In genomic region chrX:99042451-99042951, GRCm38 (mm10) we compare ENCODE assay signal across 8 mouse cellular contexts. TPM values are rescaled to one million over a fixed set of nuclear protein-coding genes. Genes with fewer than 3 reads are reported as not detected.
DNase-seq lines count a peak whose midpoint lies in the region; ATAC-seq and TF ChIP-seq lines count a peak whose summit lies in the region.

No protein-coding gene starts in this region.

- H3K36me3 ChIP-seq in forebrain, embryonic 13.5 days (ENCODE audit: poor library complexity, severe bottlenecking): no peaks in the 10 kb centered on the region
- no peaks in the 10 kb centered on the region for H3K36me3 ChIP-seq in heart, postnatal 0 days (replicated peaks; ENCODE audit: control insufficient read depth, insufficient read depth, low read length)
- no peaks in the 10 kb centered on the region for H3K36me3 ChIP-seq in liver, embryonic 14.5 days (replicated peaks; ENCODE audit: control insufficient read depth, insufficient read depth, low read depth)
- H3K36me3 ChIP-seq in neural tube, embryonic 12.5 days: no peaks in the 10 kb centered on the region
- H3K36me3 ChIP-seq in stomach, postnatal 0 days (ENCODE audit: control insufficient read depth, insufficient read depth, low read length): no peaks in the 10 kb centered on the region

- no peak overlapping the region for H3K27ac ChIP-seq in forebrain, embryonic 13.5 days
- peak overlapping the region; percentile 85 for H3K27ac ChIP-seq in heart, postnatal 0 days (ENCODE audit: low read depth)
- H3K27ac ChIP-seq in liver, embryonic 14.5 days: no peak overlapping the region
- H3K27ac ChIP-seq in neural tube, embryonic 12.5 days: no peak overlapping the region
- H3K27ac ChIP-seq in stomach, postnatal 0 days (replicated peaks): no peak overlapping the region

- H3K4me3 ChIP-seq in forebrain, embryonic 13.5 days: peak overlapping the region; percentile 42
- H3K4me3 ChIP-seq in heart, postnatal 0 days (ENCODE audit: low read depth, low read length): peak overlapping the region; percentile 62
- peak overlapping the region; percentile 38 to 45 for H3K4me3 ChIP-seq in liver, embryonic 14.5 days (ENCODE audit: insufficient read depth in 1 of 2, low read depth in 2 of 2, low read length in 2 of 2)
- peak overlapping the region; percentile 39 for H3K4me3 ChIP-seq in neural tube, embryonic 12.5 days
- peak overlapping the region; percentile 43 for H3K4me3 ChIP-seq in stomach, postnatal 0 days (ENCODE audit: low read depth, low read length)

- H3K9ac ChIP-seq in forebrain, embryonic 13.5 days: peak overlapping the region; percentile 45
- peak overlapping the region; percentile 76 for H3K9ac ChIP-seq in heart, postnatal 0 days (replicated peaks; ENCODE audit: low read depth, low read length)
- H3K9ac ChIP-seq in liver, embryonic 14.5 days (replicated peaks): no peak overlapping the region
- H3K9ac ChIP-seq in neural tube, embryonic 12.5 days: 0 out of 2 replicates have a peak overlapping the region, but pooled peaks have one; percentile 14
- peak overlapping the region; percentile 56 for H3K9ac ChIP-seq in stomach, postnatal 0 days (ENCODE audit: low read length)

- peak; percentile 67 for DNase-seq in CD4-positive, CD25-positive, alpha-beta regulatory T cell, adult 2 months (ENCODE audit: low read depth, low spot score)
- DNase-seq in c-Kit-positive CD71-negative TER-119-negative erythroid progenitor cells, embryonic 14.5 days (ENCODE audit: low read depth): peak; percentile 45
- peak; percentile 70 for DNase-seq in heart, postnatal 0 days (ENCODE audit: low spot score)
- peak; percentile 92 to 95 for DNase-seq in kidney, postnatal 36 days
- peak; percentile 37 to 48 (median 47) for DNase-seq in liver, embryonic 14.5 days (ENCODE audit: low read depth in 3 of 3, low spot score in 3 of 3)
- DNase-seq in stomach, postnatal 0 days (ENCODE audit: low spot score): peak; percentile 77

- peak; percentile 98 for ATAC-seq in forebrain, embryonic 13.5 days
- ATAC-seq in heart, postnatal 0 days (ENCODE audit: insufficient read depth, low read depth): peak; percentile 96
- ATAC-seq in liver, embryonic 14.5 days (ENCODE audit: insufficient read depth): peak; percentile 92
- ATAC-seq in neural tube, embryonic 12.5 days (ENCODE audit: low FRiP score, low read depth): peak; percentile 97
- peak; percentile 88 for ATAC-seq in stomach, postnatal 0 days (ENCODE audit: low FRiP score, low TSS enrichment)

- no peaks in the 10 kb centered on the region for H3K4me1 ChIP-seq in forebrain, embryonic 13.5 days
- peaks cover 9% of the 10 kb centered on the region; the same call in 1 of the 2 replicates for H3K4me1 ChIP-seq in heart, postnatal 0 days (ENCODE audit: control insufficient read depth, insufficient read depth)
- H3K4me1 ChIP-seq in liver, embryonic 14.5 days (replicated peaks; ENCODE audit: control insufficient read depth in 2 of 2, insufficient read depth in 2 of 2, low read length in 1 of 2): 0 out of 4 replicates have a peak, but pooled peaks cover 0 to 1% of the 10 kb centered on the region in 2 experiments
- no peaks in the 10 kb centered on the region for H3K4me1 ChIP-seq in neural tube, embryonic 12.5 days
- no peaks in the 10 kb centered on the region for H3K4me1 ChIP-seq in stomach, postnatal 0 days (replicated peaks; ENCODE audit: control insufficient read depth, insufficient read depth)

- WGBS in forebrain, embryonic 13.5 days: 25% methylated on average over 31 of the region's 31 CpGs
- 20% methylated on average over 31 of the region's 31 CpGs for WGBS in heart, postnatal 0 days
- WGBS in liver, embryonic 14.5 days (ENCODE audit: insufficient replicate concordance): 12% methylated on average over 29 of the region's 31 CpGs
- 26% methylated on average over 27 of the region's 31 CpGs for WGBS in neural tube, embryonic 12.5 days
- WGBS in stomach, postnatal 0 days: 20% methylated on average over 25 of the region's 31 CpGs

- no peaks in the 10 kb centered on the region for H3K9me3 ChIP-seq in forebrain, embryonic 13.5 days (replicated peaks)
- no peaks in the 10 kb centered on the region for H3K9me3 ChIP-seq in heart, postnatal 0 days (replicated peaks; ENCODE audit: control insufficient read depth, low read length)
- H3K9me3 ChIP-seq in liver, embryonic 14.5 days (ENCODE audit: control insufficient read depth, low read length): no peaks in the 10 kb centered on the region
- H3K9me3 ChIP-seq in neural tube, embryonic 12.5 days: no peaks in the 10 kb centered on the region
- no peaks in the 10 kb centered on the region for H3K9me3 ChIP-seq in stomach, postnatal 0 days (ENCODE audit: control insufficient read depth, low read length)

- H3K4me2 ChIP-seq in forebrain, embryonic 13.5 days: peak overlapping the region; percentile 81
- H3K4me2 ChIP-seq in heart, postnatal 0 days (ENCODE audit: low read depth, low read length): peak overlapping the region; percentile 81
- peak overlapping the region; percentile 63 for H3K4me2 ChIP-seq in liver, embryonic 14.5 days (ENCODE audit: low read depth)
- H3K4me2 ChIP-seq in neural tube, embryonic 12.5 days (replicated peaks): peak overlapping the region; percentile 76
- peak overlapping the region; percentile 67 for H3K4me2 ChIP-seq in stomach, postnatal 0 days (replicated peaks; ENCODE audit: low read depth)

- TF ChIP-seq EP300 in heart, postnatal 0 days (IDR thresholded peaks at IDR 0.05; ENCODE audit: low read depth): no peak
- TF ChIP-seq EP300 in liver, embryonic 14.5 days (IDR thresholded peaks at IDR 0.05; ENCODE audit: low read depth): no peak
- no peak for TF ChIP-seq EP300 in stomach, postnatal 0 days (optimal IDR thresholded peaks at IDR 0.05)

- peaks cover 44% of the 10 kb centered on the region for H3K27me3 ChIP-seq in forebrain, embryonic 13.5 days
- no peaks in the 10 kb centered on the region for H3K27me3 ChIP-seq in heart, postnatal 0 days (ENCODE audit: control insufficient read depth, insufficient read depth, low read length)
- H3K27me3 ChIP-seq in liver, embryonic 14.5 days (ENCODE audit: control insufficient read depth, insufficient read depth, low read length): no peaks in the 10 kb centered on the region; the same call in none of the 2 replicates
- peaks cover 21% of the 10 kb centered on the region for H3K27me3 ChIP-seq in neural tube, embryonic 12.5 days (replicated peaks)
- no peaks in the 10 kb centered on the region for H3K27me3 ChIP-seq in stomach, postnatal 0 days (ENCODE audit: control insufficient read depth, insufficient read depth, low read length)

- TF ChIP-seq CTCF in heart, postnatal 0 days (IDR thresholded peaks at IDR 0.05; ENCODE audit: low read depth): no peak
- 0 out of 2 replicates have a peak, but pooled peaks have one; percentile 2 for TF ChIP-seq CTCF in liver, embryonic 14.5 days (IDR thresholded peaks at IDR 0.05; ENCODE audit: low read depth)
- TF ChIP-seq CTCF in stomach, postnatal 0 days (IDR thresholded peaks at IDR 0.05; ENCODE audit: low read depth): no peak

RNA-seq across cellular contexts. Expression of gene Stard8, which starts 39.5 kb away (rescaled TPM):
- polyA plus RNA-seq in forebrain, embryonic 13.5 days (2015; fragmentation: Nextera tagmentation; extraction: Ambion mirVana): 2.8 and 3.0 TPM in 2 replicates
- total RNA-seq in heart, postnatal 0 days (2014; rRNA removed; ENCODE audit: low replicate concordance): 32.4 and 42.0 TPM in 2 replicates
- 13.6 and 14.5 TPM in 2 replicates for polyA plus RNA-seq in heart, postnatal 0 days (2015; fragmentation: Nextera tagmentation; extraction: Ambion mirVana)
- polyA plus RNA-seq in liver, embryonic 14.5 days (2012; rRNA removed): 2.2 and 2.7 TPM in 2 replicates
- 2.0 TPM in 2 replicates for polyA plus RNA-seq in liver, embryonic 14.5 days (2014; fragmentation: Nextera tagmentation; extraction: Ambion mirVana)
- 7.7 and 9.2 TPM in 2 replicates for polyA plus RNA-seq in neural tube, embryonic 12.5 days (2016; fragmentation: Nextera tagmentation; extraction: Ambion mirVana)
- 3.1 and 3.2 TPM in 2 replicates for polyA plus RNA-seq in stomach, postnatal 0 days (2015; fragmentation: Nextera tagmentation; extraction: Ambion mirVana)
